Mouse (Mus musculus): Measurements from ENCODE around the gene Epx. TPM values are rescaled to one million over a fixed set of nuclear protein-coding genes. Genes with fewer than 3 reads are reported as not detected.

The Epx gene
- total RNA-seq, 2 experiments from 2014 or later, result 0.22 to 0.40 TPM

DNA sequence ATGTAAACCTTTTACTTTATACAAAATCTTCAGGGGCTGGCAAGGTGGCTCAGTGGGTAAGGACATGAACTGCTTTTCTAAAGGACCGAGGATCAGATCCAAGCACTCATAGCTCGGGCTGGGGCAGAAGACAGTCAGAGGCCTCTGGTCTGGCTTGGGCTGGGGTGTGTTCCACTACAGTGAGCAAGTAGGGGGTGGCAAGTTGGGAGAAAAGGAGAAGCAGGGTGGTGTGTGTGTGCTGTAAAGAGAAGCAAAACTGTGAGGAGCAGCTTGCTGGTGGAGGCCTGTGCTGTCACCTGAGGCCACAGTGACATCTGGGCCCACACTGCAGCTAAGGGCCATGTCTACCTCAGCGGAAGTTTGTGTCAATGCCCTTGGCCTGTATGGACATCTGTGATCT is 33.9 kb downstream of the Epx start:
- intact Hi-C loops (cut with DNase I), result no loop called here
- no peak for DNase-seq

DNA sequence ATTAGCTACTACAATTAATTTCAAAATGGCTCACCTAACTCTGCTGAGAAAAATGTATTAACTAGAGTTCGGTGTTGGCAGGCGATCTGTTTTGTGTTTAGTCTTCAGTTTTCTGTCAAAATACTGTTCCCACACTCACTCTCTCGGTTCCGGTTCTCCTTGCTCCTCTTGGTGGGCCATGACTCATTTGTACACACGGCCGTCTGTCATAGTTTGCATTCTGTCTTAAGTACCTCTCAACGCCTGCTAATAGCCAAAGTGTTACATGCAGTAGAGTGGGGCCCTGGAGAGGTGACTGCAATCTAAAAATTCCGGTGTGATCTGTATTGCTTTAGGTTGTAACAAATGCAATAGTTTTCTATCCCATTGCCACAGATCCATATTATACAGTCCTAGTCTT is 34.7 kb downstream of the Epx start:
- no peak for DNase-seq
- intact Hi-C loops (cut with DNase I), result no loop called here

GRCm38 (mm10) chr11:87828239-87828900 is 47.0 kb downstream of the Epx start, which contains the start of gene Lpo:
TSS of gene Lpo (minus strand) at chr11:87828289.
- no peak for DNase-seq
- intact Hi-C loops (cut with DNase I), result no loop called here

- no peak for DNase-seq
- intact Hi-C loops (cut with DNase I), result no loop called here
These were observed 53.8 kb downstream of the Epx start for GRCm38 (mm10) chr11:87821502-87821901.

- intact Hi-C loops (cut with DNase I), result no loop called here
- DNase-seq, result no peak
These were observed 57.9 kb downstream of the Epx start for GRCm38 (mm10) chr11:87817443-87817773.

DNA sequence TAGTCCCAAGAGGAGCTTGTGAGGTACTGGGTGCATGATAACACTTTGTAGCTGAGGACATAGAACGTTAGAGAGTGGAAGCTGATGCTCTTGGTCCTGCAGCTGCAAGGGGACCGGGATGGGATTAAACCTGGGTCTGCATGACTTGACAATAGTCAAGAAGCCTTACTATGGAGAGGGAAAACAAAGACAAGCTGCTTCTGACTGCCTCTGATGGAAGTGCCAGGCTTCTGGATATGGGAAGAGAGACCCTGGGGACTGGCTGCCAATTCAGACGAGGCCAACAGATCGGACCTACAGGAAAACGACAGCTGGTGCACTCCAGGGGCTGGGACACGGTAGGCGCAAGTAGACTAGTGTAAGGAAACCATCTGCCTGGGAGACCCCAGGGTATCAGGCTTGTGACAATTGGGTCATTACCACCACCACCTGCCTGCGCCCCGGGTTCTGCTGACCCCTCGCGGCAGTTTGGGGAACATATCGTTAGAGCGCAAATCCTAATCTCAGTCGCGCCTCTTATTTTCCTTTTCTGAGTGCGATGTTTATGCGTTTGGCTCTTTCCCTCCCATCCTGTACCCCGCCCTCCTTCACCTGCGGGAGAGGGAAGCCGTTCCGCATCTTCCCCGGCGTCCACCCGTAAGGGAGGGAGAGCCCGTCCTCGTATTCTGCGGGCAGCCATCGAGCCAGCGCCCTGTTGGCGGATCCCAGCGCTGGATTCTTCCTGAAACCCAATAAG is 58.5 kb downstream of the Epx start:
- intact Hi-C loops (cut with DNase I), result no loop called here
- peak; percentile 95 for DNase-seq

- intact Hi-C loops (cut with DNase I), result no loop called here
- DNase-seq, result peak; percentile 50
These were observed 60.5 kb downstream of the Epx start for GRCm38 (mm10) chr11:87814831-87815230.

Other genes with a start within 250 kb of the Epx start
- gene Rnf43, start 212.8 kb downstream of the Epx start, total RNA-seq (2021), result 1 to 10 TPM; 2.4 to 2.5 TPM
- 10 to 100 TPM; 53.8 to 54.4 TPM for gene Supt4a, start 138.0 kb downstream of the Epx start, total RNA-seq (2021)
- gene Tspoap1, start 115.0 kb downstream of the Epx start, total RNA-seq (2021), result 100 to 1,000 TPM; 180 to 186 TPM
- under 1 TPM in 1 of 2 experiments, not detected in 1; 0.32 TPM for gene Mpo, start 82.0 kb downstream of the Epx start, total RNA-seq (2021)
- gene Lpo, start 47.2 kb downstream of the Epx start, total RNA-seq (2021), result 1 to 10 TPM in 1 of 2 experiments, under 1 TPM in 1; 0.30 to 1.0 TPM
- gene Mks1, start 22.3 kb downstream of the Epx start, total RNA-seq (2021), result 1 to 10 TPM; 7.4 to 7.6 TPM
- not detected for gene Olfr462, start 16.7 kb upstream of the Epx start, total RNA-seq (2021)
- not detected for gene Olfr463, start 21.9 kb upstream of the Epx start, total RNA-seq (2021)
- not detected for gene Olfr464, start 45.4 kb upstream of the Epx start, total RNA-seq (2021)
- gene Dynll2, start 112.0 kb upstream of the Epx start, total RNA-seq (2021), result 100 to 1,000 TPM; 311 to 328 TPM
- 100 to 1,000 TPM; 261 to 264 TPM for gene Srsf1, start 171.8 kb upstream of the Epx start, total RNA-seq (2021)
- 10 to 100 TPM; 35.3 to 38.2 TPM for gene Vezf1, start 192.7 kb upstream of the Epx start, total RNA-seq (2021)
- gene Cuedc1, start 222.5 kb upstream of the Epx start, total RNA-seq (2021), result 10 to 100 TPM; 65.4 to 69.7 TPM